Mouse (Mus musculus) G1E (cell line): Measurements from ENCODE around the gene Ttk.

Source experiments
- CTCF ChIP-seq: IDR thresholded peaks from 2 replicates; pipeline ENCODE4 v1.5.1; 2012; ENCODE audit warnings: low read depth, low read length, inconsistent platforms, mixed read lengths
- GATA1 ChIP-seq: IDR thresholded peaks from 2 replicates; pipeline ENCODE4 v1.6.1; 2012; ENCODE audit warnings: borderline replicate concordance, low read length, inconsistent platforms, mixed read lengths
- POLR2AphosphoS5 ChIP-seq: IDR thresholded peaks from 2 replicates; pipeline ENCODE4 v1.6.1; 2012; ENCODE audit warnings: low read depth, low read length, inconsistent platforms; ENCODE audit not compliant: insufficient replicate concordance
- TAL1 ChIP-seq: conservative IDR thresholded peaks from 2 replicates; pipeline ENCODE4 v1.6.1; 2012; ENCODE audit warnings: low read depth, low read length, inconsistent platforms, mixed read lengths

DNA sequence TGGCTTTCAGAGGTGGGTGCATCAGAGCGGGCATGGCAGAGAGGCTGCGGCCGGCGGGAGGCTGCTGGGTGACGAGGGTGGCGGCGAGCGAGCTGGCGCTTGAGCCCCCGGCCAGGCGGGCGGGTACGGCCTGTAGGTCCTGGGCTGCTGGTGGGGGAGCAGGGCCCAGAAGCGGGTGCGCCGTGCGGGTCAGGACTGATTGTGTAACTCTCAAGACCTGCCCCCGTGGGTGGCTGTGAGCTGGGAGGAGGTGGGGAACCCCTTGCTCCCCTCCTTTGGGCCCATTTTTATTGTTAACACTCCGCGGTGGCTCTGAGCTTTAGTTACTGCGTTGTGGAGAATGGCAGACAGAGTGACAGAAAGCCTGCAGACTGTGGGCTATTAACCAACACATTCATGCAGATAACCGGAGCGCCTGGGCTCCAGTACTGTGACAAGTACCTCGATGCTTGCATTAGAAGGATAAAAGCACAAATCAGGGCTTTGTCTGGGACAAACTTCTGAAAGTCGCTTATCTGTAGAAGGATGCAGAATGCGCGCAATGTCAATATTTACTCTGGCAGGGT lies 342 bp downstream of the Ttk start:
- TF ChIP-seq CTCF (no peak), GATA1 (no peak), POLR2AphosphoS5 (no peak), TAL1 (no peak)
